11 mouse cellular contexts compared by ENCODE assay signal in genomic region chr14:76686762-76687453, GRCm38 (mm10).
A peak's percentile ranks its signal among the peaks of the same experiment; 100 is the strongest.
DNase-seq lines count a peak whose midpoint lies in the region; ATAC-seq lines count a peak whose summit lies in the region.
"Had no signal": no experiment of that assay in that cellular context is flagged by ENCODE, and none has a peak within 500 bp of the region (broad histone marks: within the 10 kb centered on the region; RNA-seq: fewer than 3 reads in every experiment).

No protein-coding gene starts in this region.

- no peak overlapping the region for H3K9ac ChIP-seq in forebrain, embryonic 13.5 days
- H3K9ac ChIP-seq in forebrain, embryonic 11.5 days (ENCODE audit: low read length) = no peak overlapping the region
- no peak overlapping the region for H3K9ac ChIP-seq in neural tube, embryonic 12.5 days
- H3K9ac ChIP-seq in neural tube, embryonic 15.5 days (replicated peaks) = no peak overlapping the region
- no peak overlapping the region for H3K9ac ChIP-seq in stomach, embryonic 15.5 days
- H3K9ac ChIP-seq: liver, embryonic 13.5 days had no signal

- no peaks in the 10 kb centered on the region for H3K27me3 ChIP-seq in forebrain, embryonic 13.5 days
- H3K27me3 ChIP-seq in forebrain, embryonic 11.5 days (ENCODE audit: control insufficient read depth, insufficient read depth, low read length) = no peaks in the 10 kb centered on the region
- H3K27me3 ChIP-seq in neural tube, embryonic 12.5 days (replicated peaks) = no peaks in the 10 kb centered on the region
- H3K27me3 ChIP-seq in neural tube, embryonic 15.5 days (replicated peaks) = no peaks in the 10 kb centered on the region
- no peaks in the 10 kb centered on the region for H3K27me3 ChIP-seq in limb, embryonic 10.5 days (ENCODE audit: low read depth, poor library complexity, severe bottlenecking)
- no peaks in the 10 kb centered on the region for H3K27me3 ChIP-seq in stomach, embryonic 15.5 days (replicated peaks)
- H3K27me3 ChIP-seq: liver, embryonic 13.5 days had no signal

- no peak for DNase-seq in forebrain, embryonic 11.5 days (ENCODE audit: low spot score)
- DNase-seq in limb, embryonic 10.5 days (ENCODE audit: low spot score) = no peak
- no peak for DNase-seq in kidney, adult 9 months
- DNase-seq in spleen, postnatal 14 days (ENCODE audit: low spot score in 2 of 2) = no peak
- DNase-seq: heart, postnatal 14 days; layer of hippocampus, adult 9-11 months; liver, embryonic 13.5 days had no signal

- no peaks in the 10 kb centered on the region for H3K9me3 ChIP-seq in forebrain, embryonic 13.5 days (replicated peaks)
- no peaks in the 10 kb centered on the region for H3K9me3 ChIP-seq in forebrain, embryonic 11.5 days (ENCODE audit: control insufficient read depth, low read length)
- H3K9me3 ChIP-seq in neural tube, embryonic 12.5 days = no peaks in the 10 kb centered on the region
- no peaks in the 10 kb centered on the region for H3K9me3 ChIP-seq in neural tube, embryonic 15.5 days (replicated peaks)
- H3K9me3 ChIP-seq in limb, embryonic 10.5 days (replicated peaks) = no peaks in the 10 kb centered on the region
- H3K9me3 ChIP-seq in stomach, embryonic 15.5 days = no peaks in the 10 kb centered on the region
- H3K9me3 ChIP-seq: liver, embryonic 13.5 days had no signal

- no peak overlapping the region for H3K4me3 ChIP-seq in forebrain, embryonic 13.5 days
- H3K4me3 ChIP-seq in forebrain, embryonic 11.5 days (ENCODE audit: low read depth, low read length) = no peak overlapping the region
- H3K4me3 ChIP-seq in neural tube, embryonic 12.5 days = no peak overlapping the region
- no peak overlapping the region for H3K4me3 ChIP-seq in neural tube, embryonic 15.5 days (replicated peaks)
- no peak overlapping the region for H3K4me3 ChIP-seq in limb, embryonic 10.5 days
- no peak overlapping the region for H3K4me3 ChIP-seq in stomach, embryonic 15.5 days (replicated peaks)
- H3K4me3 ChIP-seq: liver, embryonic 13.5 days had no signal

- H3K4me2 ChIP-seq in forebrain, embryonic 13.5 days = no peak overlapping the region
- no peak overlapping the region for H3K4me2 ChIP-seq in forebrain, embryonic 11.5 days (ENCODE audit: low read depth, low read length, severe bottlenecking)
- no peak overlapping the region for H3K4me2 ChIP-seq in neural tube, embryonic 12.5 days (replicated peaks)
- no peak overlapping the region for H3K4me2 ChIP-seq in neural tube, embryonic 15.5 days
- no peak overlapping the region for H3K4me2 ChIP-seq in stomach, embryonic 15.5 days
- H3K4me2 ChIP-seq: liver, embryonic 13.5 days had no signal

- no peak overlapping the region for H3K27ac ChIP-seq in forebrain, embryonic 13.5 days
- H3K27ac ChIP-seq in forebrain, embryonic 11.5 days (ENCODE audit: low read depth, low read length) = no peak overlapping the region
- H3K27ac ChIP-seq in neural tube, embryonic 12.5 days = no peak overlapping the region
- no peak overlapping the region for H3K27ac ChIP-seq in neural tube, embryonic 15.5 days (replicated peaks)
- H3K27ac ChIP-seq in limb, embryonic 10.5 days = peak overlapping the region; percentile 73; the same call in 1 of the 2 replicates
- H3K27ac ChIP-seq in stomach, embryonic 15.5 days = no peak overlapping the region
- H3K27ac ChIP-seq: liver, embryonic 13.5 days had no signal

- ATAC-seq in forebrain, embryonic 13.5 days = 0 out of 2 replicates have a peak, but pooled peaks have one; percentile 36
- no peak for ATAC-seq in forebrain, embryonic 11.5 days (replicated peaks; ENCODE audit: low FRiP score)
- 0 out of 2 replicates have a peak, but pooled peaks have one; percentile 30 for ATAC-seq in neural tube, embryonic 12.5 days (ENCODE audit: low FRiP score, low read depth)
- no peak for ATAC-seq in neural tube, embryonic 15.5 days (ENCODE audit: low FRiP score)
- peak; percentile 21; the same call in 1 of the 2 replicates for ATAC-seq in stomach, embryonic 15.5 days (ENCODE audit: insufficient read depth, low FRiP score, low read depth)

- H3K4me1 ChIP-seq in forebrain, embryonic 13.5 days = peaks cover 22% of the 10 kb centered on the region
- peaks cover 8% of the 10 kb centered on the region; the same call in 1 of the 2 replicates for H3K4me1 ChIP-seq in forebrain, embryonic 11.5 days (replicated peaks; ENCODE audit: control insufficient read depth, insufficient read depth, low read length)
- H3K4me1 ChIP-seq in neural tube, embryonic 12.5 days = peaks cover 29% of the 10 kb centered on the region
- peaks cover 28% of the 10 kb centered on the region for H3K4me1 ChIP-seq in neural tube, embryonic 15.5 days
- H3K4me1 ChIP-seq in limb, embryonic 10.5 days = peaks cover 41% of the 10 kb centered on the region
- H3K4me1 ChIP-seq in stomach, embryonic 15.5 days = peaks cover 30% of the 10 kb centered on the region

- 47% methylated on average over 9 of the region's 9 CpGs for WGBS in forebrain, embryonic 13.5 days
- WGBS in forebrain, embryonic 11.5 days = 61% methylated on average over 9 of the region's 9 CpGs
- 25% methylated on average over 9 of the region's 9 CpGs for WGBS in neural tube, embryonic 12.5 days
- WGBS in neural tube, embryonic 15.5 days = 25% methylated on average over 9 of the region's 9 CpGs
- WGBS in limb, embryonic 10.5 days = 52% methylated on average over 9 of the region's 9 CpGs
- WGBS in stomach, embryonic 15.5 days = 36% methylated on average over 9 of the region's 9 CpGs

- H3K36me3 ChIP-seq in forebrain, embryonic 13.5 days (ENCODE audit: poor library complexity, severe bottlenecking) = no peaks in the 10 kb centered on the region
- H3K36me3 ChIP-seq in forebrain, embryonic 11.5 days (ENCODE audit: control insufficient read depth, insufficient read depth, low read length) = no peaks in the 10 kb centered on the region
- H3K36me3 ChIP-seq in neural tube, embryonic 12.5 days = no peaks in the 10 kb centered on the region
- H3K36me3 ChIP-seq in neural tube, embryonic 15.5 days = no peaks in the 10 kb centered on the region
- H3K36me3 ChIP-seq in limb, embryonic 10.5 days = no peaks in the 10 kb centered on the region
- no peaks in the 10 kb centered on the region for H3K36me3 ChIP-seq in stomach, embryonic 15.5 days
- H3K36me3 ChIP-seq: liver, embryonic 13.5 days had no signal

Comparison
In these comparisons a context has a peak if more than half of its experiments do, and no peak if none do; other contexts are left out.
1. ATAC-seq: peak in forebrain, embryonic 13.5 days (single experiment), neural tube, embryonic 12.5 days (single experiment) and stomach, embryonic 15.5 days (single experiment); none in forebrain, embryonic 11.5 days (single experiment) and neural tube, embryonic 15.5 days (single experiment).